ENCODE assay signal across 11 mouse cellular contexts in genomic region chr11:88598150-88598847, GRCm38 (mm10).
A peak's percentile ranks its signal among the peaks of the same experiment; 100 is the strongest.
DNase-seq lines count a peak whose midpoint lies in the region; ATAC-seq and TF ChIP-seq lines count a peak whose summit lies in the region.
"Had no signal": no experiment of that assay in that cellular context is flagged by ENCODE, and none has a peak within 500 bp of the region (broad histone marks: within the 10 kb centered on the region; RNA-seq: fewer than 3 reads in every experiment).

No protein-coding gene starts in this region.

- H3K36me3 ChIP-seq in heart, postnatal 0 days (replicated peaks; ENCODE audit: control insufficient read depth, insufficient read depth, low read length), result peaks cover 1% of the 10 kb centered on the region
- H3K36me3 ChIP-seq in spleen, adult 2 months (ENCODE audit: control insufficient read depth, insufficient read depth, low read length), result no peaks in the 10 kb centered on the region
- H3K36me3 ChIP-seq in hindbrain, embryonic 14.5 days (replicated peaks; ENCODE audit: control insufficient read depth, insufficient read depth), result 0 out of 2 replicates have a peak, but pooled peaks cover 9% of the 10 kb centered on the region
- H3K36me3 ChIP-seq: lung, embryonic 15.5 days had no signal

- no peak overlapping the region for H3K9ac ChIP-seq in heart, postnatal 0 days (replicated peaks; ENCODE audit: low read depth, low read length)
- H3K9ac ChIP-seq in hindbrain, embryonic 14.5 days, result no peak overlapping the region
- H3K9ac ChIP-seq: lung, embryonic 15.5 days; neural tube, embryonic 12.5 days had no signal

- no peak for TF ChIP-seq CTCF in heart, postnatal 0 days (IDR thresholded peaks at IDR 0.05; ENCODE audit: low read depth)
- no peak for TF ChIP-seq CTCF in spleen, adult 2 months (IDR thresholded peaks at IDR 0.05; ENCODE audit: extremely low read depth, insufficient read depth, insufficient read length, insufficient replicate concordance)

- no peak for ATAC-seq in heart, postnatal 0 days (ENCODE audit: insufficient read depth, low read depth)
- no peak for ATAC-seq in hindbrain, embryonic 14.5 days (ENCODE audit: low FRiP score)
- ATAC-seq in neutrophil, adult 5-6 weeks (ENCODE audit: extremely low read depth, insufficient number of reproducible peaks, low FRiP score, poor library complexity, severe bottlenecking), result peak; percentile 17; the same call in 1 of the 2 replicates
- ATAC-seq in CD4-positive, CD25-positive, alpha-beta regulatory T cell, adult 4 months, result no peak

- H3K27me3 ChIP-seq in heart, postnatal 0 days (ENCODE audit: control insufficient read depth, insufficient read depth, low read length), result no peaks in the 10 kb centered on the region
- no peaks in the 10 kb centered on the region for H3K27me3 ChIP-seq in spleen, adult 2 months (ENCODE audit: control insufficient read depth, insufficient read depth, low read length)
- H3K27me3 ChIP-seq in hindbrain, embryonic 14.5 days (ENCODE audit: control insufficient read depth, insufficient read depth, low read length), result no peaks in the 10 kb centered on the region
- H3K27me3 ChIP-seq: lung, embryonic 15.5 days; neural tube, embryonic 12.5 days had no signal

- peak overlapping the region; percentile 51; the same call in 1 of the 2 replicates for H3K27ac ChIP-seq in heart, postnatal 0 days (ENCODE audit: low read depth)
- peak overlapping the region; percentile 67 for H3K27ac ChIP-seq in spleen, adult 2 months (ENCODE audit: insufficient read depth, low read length)
- H3K27ac ChIP-seq in hindbrain, embryonic 14.5 days, result peak overlapping the region; percentile 72
- H3K27ac ChIP-seq: lung, embryonic 15.5 days had no signal

- 59% methylated on average over 11 of the region's 11 CpGs for WGBS in heart, postnatal 0 days
- WGBS in spleen, adult 2 months, result 27% methylated on average over 11 of the region's 11 CpGs
- WGBS in hindbrain, embryonic 14.5 days, result 58% methylated on average over 11 of the region's 11 CpGs

- DNase-seq in heart, postnatal 0 days (ENCODE audit: low spot score), result no peak
- DNase-seq in heart, adult 8-10 months (ENCODE audit: low spot score), result no peak
- DNase-seq in spleen, adult 2 months (ENCODE audit: low read depth in 1 of 2, low spot score in 2 of 2), result no peak
- DNase-seq in spleen, postnatal 4 days (ENCODE audit: low spot score in 2 of 2), result no peak
- no peak for DNase-seq in hindbrain, embryonic 14.5 days (ENCODE audit: low spot score)
- no peak for DNase-seq in adrenal gland, postnatal 14 days
- DNase-seq: embryo, embryonic 11 days had no signal

- no peak overlapping the region for H3K4me3 ChIP-seq in heart, postnatal 0 days (ENCODE audit: low read depth, low read length)
- H3K4me3 ChIP-seq in spleen, adult 2 months (ENCODE audit: extremely low read depth, insufficient read depth, insufficient read length), result no peak overlapping the region
- H3K4me3 ChIP-seq in hindbrain, embryonic 14.5 days (replicated peaks; ENCODE audit: low read length), result no peak overlapping the region
- H3K4me3 ChIP-seq: lung, embryonic 15.5 days; neural tube, embryonic 12.5 days had no signal

- TF ChIP-seq EP300 in heart, postnatal 0 days (IDR thresholded peaks at IDR 0.05; ENCODE audit: low read depth), result no peak

- no peak overlapping the region for H3K4me2 ChIP-seq in heart, postnatal 0 days (ENCODE audit: low read depth, low read length)
- H3K4me2 ChIP-seq in hindbrain, embryonic 14.5 days (replicated peaks), result no peak overlapping the region
- H3K4me2 ChIP-seq: lung, embryonic 15.5 days; neural tube, embryonic 12.5 days had no signal

- TF ChIP-seq POLR2A in spleen, adult 2 months (IDR thresholded peaks at IDR 0.05; ENCODE audit: low read depth, low read length), result no peak

- H3K9me3 ChIP-seq in heart, postnatal 0 days (replicated peaks; ENCODE audit: control insufficient read depth, low read length), result no peaks in the 10 kb centered on the region
- H3K9me3 ChIP-seq in hindbrain, embryonic 14.5 days (ENCODE audit: control insufficient read depth, low read length), result no peaks in the 10 kb centered on the region
- H3K9me3 ChIP-seq: lung, embryonic 15.5 days; neural tube, embryonic 12.5 days had no signal

- peaks cover 33% of the 10 kb centered on the region for H3K4me1 ChIP-seq in heart, postnatal 0 days (ENCODE audit: control insufficient read depth, insufficient read depth)
- H3K4me1 ChIP-seq in spleen, adult 2 months (ENCODE audit: control insufficient read depth, insufficient read depth, insufficient read length), result peaks cover 42% of the 10 kb centered on the region; the same call in 1 of the 2 replicates
- peaks cover 42% of the 10 kb centered on the region for H3K4me1 ChIP-seq in hindbrain, embryonic 14.5 days (replicated peaks; ENCODE audit: control insufficient read depth, insufficient read depth, low read length)
